Mouse (Mus musculus) layer of hippocampus, adult 11-12 months (tissue): ENCODE measurements around the gene Rbpms2.

Source experiments
- DNase-seq: peaks from one replicate; pipeline ENCODE4 v3.0.0; 2022; ENCODE audit warnings: low spot score

The Rbpms2 gene

DNA sequence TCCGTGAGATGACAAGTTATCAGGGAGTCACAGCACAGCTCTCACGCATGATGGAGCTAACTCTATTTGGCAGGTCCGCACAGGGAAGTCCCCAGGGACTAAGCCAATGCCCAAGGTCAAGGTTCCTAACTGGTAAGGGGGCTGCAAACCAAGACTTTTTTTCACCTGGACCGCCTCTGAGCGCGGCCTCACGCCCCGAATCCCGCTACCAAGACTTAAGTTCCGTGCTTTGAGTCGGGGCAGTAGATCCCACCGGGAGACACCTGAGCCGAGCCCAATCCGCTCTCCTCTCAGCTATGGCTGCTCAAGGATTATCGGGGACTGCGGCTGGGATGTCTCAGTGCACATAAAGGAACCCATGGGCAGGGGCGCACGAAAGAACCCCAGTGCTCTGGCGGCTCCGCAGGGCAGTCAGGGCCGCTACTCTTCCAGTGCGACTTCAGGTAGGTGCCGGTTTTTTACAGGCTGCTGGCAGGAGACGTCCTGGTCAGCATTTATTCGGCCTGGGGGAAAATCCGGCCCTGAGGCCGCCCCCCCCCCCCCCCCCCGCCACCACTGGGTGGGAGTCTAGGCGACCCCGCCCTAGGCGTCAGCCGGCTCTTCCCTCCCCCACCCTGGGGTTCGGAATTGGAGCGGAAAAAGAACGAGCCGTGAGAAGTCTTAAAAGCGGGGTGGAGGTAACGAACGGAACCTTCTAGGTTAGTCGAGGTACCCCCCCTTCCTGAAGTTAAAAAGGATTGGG lies at the start of gene Rbpms2:
Gene Rbpms2, plus strand, starts transcription at position 624 of the 742 bp plus-strand sequence.
- no peak for DNase-seq

DNA sequence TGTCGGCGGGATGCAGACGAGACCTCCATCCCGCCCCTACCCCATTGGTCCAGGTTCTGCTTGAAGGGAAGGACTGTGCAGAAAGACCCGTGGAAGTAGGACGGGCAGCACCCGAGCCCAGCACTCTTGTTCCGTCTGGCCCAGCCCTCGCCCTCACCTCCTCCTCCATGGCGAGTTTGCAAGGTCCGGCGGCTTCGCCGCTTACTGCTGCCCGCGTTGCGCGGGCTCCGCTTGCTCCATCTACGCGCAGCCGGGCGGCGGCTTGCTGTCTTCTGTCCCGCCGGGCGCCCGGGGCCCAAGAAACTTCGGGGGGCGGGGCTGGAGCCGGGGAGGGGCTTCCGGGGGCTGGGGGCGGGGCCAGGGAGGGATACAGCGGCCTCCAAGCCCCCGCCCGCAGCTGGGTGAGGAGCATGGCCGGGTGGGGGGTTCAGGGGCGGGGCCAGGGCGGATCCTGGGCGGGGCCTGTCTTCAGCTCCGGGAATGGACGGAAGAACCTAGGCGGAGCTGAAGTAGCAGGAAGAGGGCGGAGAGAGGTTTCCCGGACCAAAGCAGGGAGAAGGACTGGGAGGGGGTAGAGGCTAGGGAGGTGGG lies 49.6 kb upstream of the Rbpms2 start, which contains the start of gene Plekho2:
Gene Plekho2, minus strand, starts transcription at position 260 of the 591 bp plus-strand sequence.
- peak; percentile 87 for DNase-seq

DNA sequence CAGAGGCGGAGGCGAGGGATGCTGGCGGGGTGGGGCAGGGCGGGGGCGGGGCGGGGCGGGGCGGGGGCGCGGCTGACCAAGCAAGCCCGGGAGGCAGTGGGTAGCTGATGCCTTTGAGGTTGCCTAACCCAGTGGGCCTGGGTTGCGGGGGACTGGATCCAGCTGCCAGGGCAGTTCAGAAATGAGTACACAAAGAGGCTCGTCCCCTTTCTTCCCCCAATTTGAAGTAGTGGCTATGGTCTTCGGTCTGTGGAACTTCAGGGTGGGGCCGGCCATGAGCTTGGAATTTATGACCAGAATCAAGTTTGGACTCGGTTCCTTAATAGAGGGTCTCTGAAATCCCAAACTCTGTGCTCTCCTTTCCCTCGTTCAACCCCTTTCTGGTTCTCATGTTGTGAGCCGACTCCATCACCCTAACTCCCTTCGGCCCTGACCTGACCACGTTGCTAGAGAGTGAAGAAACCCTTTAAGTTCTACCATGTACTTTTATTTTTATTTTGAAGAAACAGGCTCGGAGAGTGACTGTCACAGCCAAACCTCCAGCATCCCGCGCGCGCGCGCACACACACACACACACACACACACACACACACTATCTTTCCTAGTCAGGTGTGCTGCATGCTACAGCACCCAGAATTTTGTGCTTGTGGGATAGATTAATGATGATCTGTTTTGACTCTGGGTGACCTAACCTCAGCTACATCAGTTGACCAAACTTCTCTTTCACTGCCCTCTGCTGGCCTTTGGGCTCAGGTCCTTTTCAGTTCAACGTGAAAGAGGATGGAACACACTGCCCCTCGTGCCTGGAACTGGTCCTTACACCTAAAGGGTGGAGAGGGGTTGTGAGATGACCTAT lies 48.8 kb upstream of the Rbpms2 start:
- peak; percentile 87 for DNase-seq

DNA sequence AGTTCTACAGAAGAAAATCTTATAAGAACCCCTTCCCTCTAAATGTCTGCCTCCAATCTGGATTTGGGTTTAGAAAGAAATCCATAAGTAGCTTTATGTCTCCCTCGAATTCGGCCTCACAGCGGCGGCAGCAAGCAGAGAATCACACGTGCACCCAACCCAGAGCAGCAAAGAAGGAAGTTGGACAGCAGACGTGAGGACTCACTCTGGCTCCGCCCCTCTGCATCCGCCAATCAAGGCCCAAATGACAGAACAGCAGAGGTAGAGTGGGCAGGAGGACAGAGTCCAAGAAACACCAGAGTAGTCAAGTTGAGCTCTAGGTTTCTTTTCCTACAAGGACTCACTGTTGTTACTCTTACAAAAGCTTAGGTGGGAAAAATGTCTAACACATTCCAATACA lies 46.4 kb upstream of the Rbpms2 start:
- no peak for DNase-seq

DNA sequence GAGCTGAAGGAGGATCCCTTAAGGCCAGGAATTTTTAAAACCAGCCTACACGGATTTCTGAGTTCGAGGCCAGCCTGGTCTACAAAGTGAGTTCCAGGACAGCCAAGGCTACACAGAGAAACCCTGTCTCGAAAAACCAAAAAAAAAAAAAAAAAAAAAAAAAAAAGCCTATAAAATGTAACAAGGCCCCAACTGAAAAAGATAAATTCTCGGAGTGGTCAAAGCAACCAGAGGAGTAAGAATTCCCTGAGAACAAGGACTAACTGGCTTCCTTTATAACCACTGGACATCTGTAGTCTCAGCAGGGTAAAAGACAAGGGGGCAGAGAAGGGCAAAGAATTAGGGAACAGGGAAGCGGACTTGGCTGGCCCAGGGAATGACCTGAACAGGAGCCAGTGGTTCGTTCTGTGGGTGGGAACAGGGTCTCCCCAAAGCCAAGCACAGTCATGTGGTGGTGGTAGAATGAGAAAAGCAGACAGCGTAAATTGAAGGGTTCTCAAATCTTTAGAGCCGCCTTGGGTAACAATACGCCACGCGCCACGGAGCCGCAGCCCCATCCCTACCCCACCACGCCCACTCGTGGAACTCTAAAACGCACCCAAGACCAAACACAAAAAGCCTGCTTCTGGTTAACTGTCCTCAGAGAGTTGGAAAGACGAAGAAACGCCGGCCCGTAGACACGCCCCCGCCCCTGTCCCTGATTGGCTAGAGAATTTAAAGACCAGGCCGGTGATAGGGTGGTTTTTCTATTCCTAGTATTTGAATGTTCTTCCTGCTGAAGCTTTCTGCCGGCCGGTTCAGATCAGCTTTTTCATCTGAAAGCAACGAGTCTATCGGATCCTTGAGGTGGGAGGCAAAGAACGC lies 42.8 kb upstream of the Rbpms2 start, which contains the start of gene Pif1:
Gene Pif1, plus strand, starts transcription at position 755 of the 864 bp plus-strand sequence.
- peak; percentile 70 for DNase-seq

DNA sequence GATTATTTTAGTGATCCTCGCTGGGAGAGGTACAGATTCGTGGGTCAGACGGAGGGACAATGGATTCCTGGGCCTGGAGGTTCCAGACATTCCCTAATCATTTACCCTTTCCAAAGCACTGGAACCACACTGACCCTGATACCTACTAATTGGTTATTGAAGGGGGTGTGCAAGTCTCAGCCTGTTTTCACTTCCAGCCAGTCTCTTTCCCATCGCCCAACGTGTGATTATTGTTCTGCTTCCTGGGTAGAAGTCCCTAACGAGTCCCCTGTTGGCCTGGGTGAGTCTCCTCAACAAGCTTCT lies 42.2 kb upstream of the Rbpms2 start:
- DNase-seq = no peak

DNA sequence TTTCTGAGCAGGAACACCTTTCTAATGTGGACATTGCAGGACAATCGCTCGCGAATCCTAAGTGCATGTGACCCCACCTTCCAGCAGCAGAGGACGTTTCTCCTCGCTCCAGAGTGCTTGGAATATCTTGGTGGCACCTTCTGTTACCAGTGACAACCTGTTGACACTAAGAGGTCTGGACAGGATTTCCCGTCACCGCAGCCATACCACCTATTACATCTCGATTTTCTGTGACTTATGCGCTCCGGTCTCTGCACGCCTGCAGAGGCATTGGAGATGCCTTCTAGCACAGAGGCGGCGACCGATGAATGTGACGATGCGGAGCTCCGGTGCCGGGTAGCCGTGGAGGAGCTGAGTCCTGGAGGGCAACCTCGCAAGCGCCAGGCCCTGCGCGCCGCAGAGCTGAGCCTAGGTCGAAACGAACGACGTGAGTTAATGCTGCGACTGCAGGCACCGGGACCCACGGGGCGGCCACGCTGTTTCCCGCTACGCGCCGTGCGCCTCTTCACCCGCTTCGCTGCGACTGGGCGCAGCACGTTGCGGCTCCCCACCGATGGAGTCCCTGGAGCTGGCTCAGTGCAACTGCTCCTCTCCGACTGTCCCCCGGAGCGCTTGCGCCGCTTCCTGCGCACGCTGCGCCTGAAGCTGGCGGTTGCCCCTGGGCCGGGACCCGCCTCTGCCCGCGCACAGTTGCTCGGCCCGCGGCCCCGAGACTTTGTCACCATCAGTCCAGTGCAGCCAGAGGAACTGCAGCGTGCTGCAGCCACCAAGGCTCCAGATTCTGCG lies 41.7 kb upstream of the Rbpms2 start:
- no peak for DNase-seq

DNA sequence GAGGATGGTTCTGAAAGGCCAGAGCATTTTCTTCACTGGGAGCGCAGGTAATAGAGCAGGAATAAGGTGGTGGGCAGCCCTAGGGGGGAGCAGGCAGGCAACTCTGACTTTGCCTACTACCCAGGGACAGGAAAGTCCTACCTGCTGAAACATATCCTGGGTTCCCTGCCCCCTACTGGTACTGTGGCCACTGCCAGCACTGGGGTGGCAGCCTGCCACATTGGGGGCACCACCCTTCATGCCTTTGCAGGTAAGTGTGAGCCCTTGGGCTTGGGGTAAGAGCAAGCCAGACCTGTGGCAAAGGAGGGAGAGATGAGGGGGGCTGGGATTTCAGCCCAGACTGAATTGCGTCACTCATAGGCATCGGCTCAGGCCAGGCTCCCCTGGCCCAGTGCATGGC lies 40.4 kb upstream of the Rbpms2 start:
- no peak for DNase-seq

DNA sequence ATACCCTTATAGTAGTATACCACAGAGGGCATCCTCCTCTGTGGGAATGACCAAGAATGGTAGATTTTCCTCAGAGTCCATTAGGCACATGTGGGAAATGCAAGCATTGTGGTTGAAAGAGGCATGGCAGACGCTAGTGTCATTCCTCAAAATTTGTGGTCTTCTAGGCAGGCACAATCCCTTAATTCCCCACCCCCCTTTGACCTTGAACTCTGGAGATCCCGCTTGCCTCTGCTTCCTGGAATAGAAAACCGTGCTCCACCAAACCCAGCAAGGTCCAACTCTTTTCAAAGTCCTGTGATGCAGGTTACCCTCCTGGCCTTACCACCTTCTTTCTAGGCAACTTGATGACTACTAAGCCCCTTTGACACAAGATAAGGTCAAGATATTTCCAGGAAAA lies 36.7 kb upstream of the Rbpms2 start:
- no peak for DNase-seq

DNA sequence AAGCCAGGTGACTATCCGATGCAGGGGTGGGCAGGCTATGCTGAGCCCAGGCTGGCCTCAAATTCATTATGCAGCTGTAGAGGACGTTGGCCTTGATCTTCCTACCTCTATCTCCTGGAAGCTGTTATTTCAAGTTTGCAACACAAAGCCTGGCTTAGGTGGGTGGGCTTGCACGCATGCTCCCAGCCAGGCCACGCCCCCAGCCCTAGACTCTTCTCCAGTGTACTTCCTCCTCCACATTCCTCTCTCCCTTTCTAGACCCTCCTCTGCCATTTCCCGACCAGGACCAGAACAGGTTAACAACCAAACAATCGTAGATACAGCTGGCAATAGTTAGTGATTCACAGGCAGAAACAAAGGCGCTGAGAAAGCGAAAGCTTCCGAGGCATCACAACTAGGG lies 35.9 kb upstream of the Rbpms2 start:
- DNase-seq = no peak

DNA sequence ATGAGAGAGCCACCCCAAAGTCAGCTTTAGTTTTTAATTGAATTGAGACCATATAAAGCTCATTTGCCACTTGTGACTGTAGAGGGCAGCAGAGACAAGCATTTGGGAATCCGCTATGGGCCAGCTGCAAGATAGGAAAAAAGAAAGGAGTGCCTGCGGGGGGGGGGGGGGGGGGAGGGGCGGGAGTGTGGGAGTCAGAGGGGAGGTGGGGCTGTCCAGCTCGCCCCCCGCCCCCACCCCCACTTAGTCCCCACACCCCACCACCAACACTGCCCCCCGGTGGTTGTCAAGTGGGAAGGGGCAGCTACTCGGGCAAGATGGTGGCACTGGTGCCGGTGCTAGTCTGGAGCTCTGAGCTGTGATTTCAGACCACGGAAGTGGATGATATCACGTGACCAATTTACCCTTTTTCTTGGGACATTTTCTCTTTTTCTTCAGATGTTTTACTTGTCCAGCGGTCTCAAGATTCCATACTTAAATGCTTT lies 30.6 kb upstream of the Rbpms2 start:
- DNase-seq = peak; percentile 58

DNA sequence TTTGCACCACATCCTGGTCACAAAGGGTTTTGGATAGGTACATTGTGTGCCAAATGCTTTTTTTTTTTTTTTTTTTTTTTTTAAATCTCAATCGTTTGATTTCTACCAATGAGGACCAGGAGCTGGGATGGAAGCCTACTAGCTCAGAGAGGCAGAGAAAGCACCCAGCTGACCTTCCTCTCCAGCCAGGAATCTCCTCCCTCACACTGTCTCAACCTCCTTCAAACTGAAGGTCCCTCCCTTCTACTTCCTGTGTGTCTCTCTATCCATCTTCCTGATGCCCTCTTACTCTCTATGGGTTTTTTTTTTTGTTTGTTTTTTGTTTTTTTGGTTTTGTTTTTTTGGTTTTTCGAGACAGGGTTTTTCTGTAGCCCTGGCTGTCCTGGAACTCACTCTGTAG lies 28.5 kb upstream of the Rbpms2 start:
- no peak for DNase-seq

DNA sequence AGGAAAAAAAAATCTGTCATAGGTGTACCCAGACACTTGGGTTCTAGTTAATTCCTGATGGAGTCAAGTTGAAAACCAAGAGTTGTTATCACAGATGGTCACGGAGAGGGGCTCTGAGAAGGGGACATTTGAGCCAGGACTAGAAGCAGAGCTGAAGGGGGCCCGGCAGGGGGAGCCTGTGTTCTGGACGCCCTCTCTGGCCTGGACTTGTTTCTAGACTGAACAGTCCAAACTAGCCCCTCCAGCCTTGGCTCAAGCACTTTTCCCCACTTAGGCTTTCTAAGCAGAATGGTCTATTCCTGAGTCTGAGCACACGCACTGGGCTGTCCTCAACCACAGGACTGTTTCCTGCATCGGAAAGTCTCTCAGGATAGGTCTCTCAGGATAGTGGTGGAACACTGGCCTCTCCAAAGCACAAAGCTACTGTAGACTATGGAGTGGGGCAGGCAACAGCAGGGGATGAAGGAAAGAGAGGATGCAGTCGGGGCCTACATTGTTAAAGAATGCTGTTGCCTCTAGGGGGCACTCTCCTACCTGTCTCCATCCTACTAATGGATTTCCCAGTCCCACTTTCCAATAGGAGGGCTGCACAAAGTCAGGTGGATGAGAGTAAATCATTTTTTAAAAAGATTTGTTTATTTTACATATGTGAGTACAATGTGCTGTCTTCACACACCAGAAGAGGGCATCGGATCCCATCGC lies 25.9 kb upstream of the Rbpms2 start:
- DNase-seq = no peak

DNA sequence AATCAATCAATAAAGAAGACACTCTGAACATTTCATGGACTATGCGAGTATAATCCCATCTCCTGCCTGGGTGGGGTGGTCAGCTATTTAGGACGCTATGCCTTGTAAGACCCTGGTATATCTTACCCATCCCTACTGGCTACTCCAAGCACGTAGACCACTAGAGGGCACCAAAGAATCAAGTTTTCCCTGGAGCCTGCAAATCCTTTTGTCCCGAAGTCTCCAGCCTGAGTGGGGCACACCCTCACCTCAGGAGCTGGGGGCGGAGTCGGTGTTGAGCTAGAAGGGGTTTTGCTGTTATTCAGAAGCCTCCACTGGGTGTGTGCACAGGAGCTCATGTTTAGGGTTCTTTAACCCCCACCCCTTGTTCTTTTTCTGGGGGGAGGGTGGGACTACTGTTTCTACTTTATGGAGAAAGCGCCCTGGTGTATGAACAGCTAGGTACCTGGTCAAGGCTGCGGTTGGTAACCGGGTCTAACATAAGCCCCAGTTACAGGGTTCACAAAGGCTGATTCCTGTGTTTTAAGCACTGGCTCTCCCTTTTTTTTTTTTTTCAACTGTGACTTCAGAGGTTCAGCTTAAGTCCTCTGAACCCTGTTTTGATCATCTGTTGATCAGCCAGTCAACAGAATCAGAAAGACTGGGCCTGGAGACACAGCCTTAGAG lies 23.8 kb upstream of the Rbpms2 start:
- DNase-seq = peak; percentile 53

DNA sequence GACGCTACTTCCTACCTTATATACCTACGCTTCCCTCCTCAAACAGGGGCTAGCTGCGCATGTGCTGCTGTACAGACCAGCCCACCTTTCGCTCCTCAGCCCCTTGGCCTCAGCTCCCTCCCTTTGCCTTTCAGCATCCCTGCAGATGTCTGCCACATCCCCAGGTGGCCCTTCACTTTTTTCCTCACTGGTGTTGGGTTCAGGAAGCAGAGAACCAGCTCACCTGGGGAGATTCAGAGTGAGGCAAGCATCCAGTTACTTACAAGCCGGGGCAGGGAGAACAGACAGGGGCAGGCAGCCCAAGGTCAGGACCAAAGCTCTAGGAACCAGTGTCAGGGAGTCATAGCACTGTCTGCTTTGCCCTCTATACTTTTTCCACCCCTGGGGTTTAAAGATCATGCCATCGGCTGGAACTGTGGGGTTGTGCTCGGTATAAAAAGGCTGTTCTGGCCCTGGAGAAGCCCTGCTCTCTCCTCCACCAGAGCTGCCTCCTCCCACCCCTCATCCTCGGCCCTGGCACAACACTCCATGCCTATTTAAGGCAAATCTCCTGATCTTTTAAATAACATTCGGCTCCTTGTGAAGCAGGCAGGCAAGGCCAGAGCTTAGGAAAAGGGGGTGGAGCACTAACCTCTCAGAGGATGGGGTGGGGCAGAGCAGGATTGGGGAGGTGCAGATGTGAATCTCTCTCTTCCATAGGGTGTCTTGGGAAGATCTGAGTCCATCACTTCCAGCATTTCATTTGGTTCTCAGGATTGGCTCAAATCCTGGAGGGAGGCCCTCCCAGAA lies 22.9 kb upstream of the Rbpms2 start:
- DNase-seq = no peak

DNA sequence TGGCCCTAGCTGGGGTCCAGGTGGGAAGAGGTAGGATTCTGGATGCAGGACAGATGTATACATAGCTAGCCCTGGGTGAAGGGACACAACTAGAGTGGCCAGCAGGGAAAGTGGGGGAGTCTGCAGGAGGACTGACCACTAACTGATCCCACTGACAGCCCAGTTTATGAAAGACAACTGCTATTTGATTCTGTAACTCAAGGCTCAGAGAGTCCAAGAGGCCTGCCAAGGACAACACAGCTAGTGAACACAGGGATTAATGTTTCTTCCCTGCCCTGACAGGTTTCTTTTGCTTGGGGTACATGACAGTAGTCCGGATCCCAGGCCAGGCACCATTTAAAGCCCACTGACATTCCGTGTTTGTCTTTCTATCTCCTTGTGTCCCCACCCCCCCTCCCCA lies 22.3 kb upstream of the Rbpms2 start:
- no peak for DNase-seq

DNA sequence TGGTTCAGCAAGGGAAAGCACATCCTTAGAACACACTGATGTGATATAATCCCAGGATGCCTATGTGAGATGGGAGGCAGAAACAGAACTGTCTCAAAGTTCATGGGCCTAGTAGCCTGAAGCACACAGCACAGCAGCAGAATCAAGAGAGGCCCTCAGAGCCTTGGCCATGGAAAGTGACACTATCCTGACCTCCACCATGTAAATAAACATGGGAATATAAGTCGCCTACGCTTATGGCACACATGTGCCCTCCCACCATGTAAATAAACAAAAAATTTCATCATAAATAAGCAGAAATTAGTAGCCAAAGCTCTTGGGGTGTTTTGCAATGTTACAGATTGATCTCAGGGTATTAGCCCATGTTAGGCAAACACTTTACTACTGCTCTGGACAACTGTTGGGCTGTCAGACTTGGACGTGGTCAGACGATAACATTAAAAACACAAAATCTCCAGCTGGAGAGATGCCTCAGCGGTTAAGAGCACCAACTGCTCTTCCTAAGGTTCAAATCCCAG lies 17.4 kb upstream of the Rbpms2 start:
- no peak for DNase-seq

DNA sequence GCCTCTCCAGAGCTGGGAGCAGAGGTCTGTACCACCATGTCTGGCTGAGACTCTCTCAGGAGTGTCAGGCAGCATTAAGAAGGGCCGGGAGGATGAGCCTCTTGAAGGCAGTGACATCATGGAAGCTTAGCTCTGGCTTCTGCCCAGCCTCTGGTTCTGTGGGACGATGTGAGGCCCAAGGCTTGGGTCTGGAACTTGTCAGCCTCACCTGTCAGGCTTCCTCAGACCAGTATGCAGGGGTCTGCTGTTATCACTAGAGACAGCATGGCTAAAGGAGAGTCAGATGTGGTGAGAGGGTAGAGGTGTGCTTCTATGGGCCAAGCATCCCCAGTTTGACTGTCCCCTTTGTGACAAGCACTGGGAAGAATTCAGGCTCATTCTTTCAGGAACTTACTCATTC lies 16.4 kb upstream of the Rbpms2 start:
- DNase-seq = no peak

DNA sequence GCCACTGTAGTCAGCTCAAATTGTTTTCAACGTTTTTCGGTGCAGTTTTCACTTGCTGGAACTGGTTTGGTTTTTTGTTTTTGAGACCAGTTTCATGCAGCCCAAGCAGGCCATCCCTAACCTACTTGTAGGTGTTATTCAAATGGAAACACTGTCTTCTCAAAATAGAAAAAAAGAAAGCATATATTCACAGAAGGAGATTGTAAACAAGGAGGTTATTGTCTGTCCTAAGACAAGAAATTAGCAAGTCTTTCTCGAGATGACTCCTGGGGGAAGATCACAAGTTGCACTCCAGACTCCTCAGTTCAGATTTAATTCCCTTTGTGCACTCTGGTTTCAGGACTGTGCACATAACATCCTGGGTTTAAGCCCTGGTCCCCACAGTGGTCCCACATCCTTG lies 10.1 kb upstream of the Rbpms2 start:
- no peak for DNase-seq
